Mouse (Mus musculus) lung, postnatal 10 days (tissue): ENCODE results near the gene Ccdc153.

Source experiments
- DNase-seq: peaks from one replicate; pipeline ENCODE4 v3.0.0; 2021

The Ccdc153 gene

DNA sequence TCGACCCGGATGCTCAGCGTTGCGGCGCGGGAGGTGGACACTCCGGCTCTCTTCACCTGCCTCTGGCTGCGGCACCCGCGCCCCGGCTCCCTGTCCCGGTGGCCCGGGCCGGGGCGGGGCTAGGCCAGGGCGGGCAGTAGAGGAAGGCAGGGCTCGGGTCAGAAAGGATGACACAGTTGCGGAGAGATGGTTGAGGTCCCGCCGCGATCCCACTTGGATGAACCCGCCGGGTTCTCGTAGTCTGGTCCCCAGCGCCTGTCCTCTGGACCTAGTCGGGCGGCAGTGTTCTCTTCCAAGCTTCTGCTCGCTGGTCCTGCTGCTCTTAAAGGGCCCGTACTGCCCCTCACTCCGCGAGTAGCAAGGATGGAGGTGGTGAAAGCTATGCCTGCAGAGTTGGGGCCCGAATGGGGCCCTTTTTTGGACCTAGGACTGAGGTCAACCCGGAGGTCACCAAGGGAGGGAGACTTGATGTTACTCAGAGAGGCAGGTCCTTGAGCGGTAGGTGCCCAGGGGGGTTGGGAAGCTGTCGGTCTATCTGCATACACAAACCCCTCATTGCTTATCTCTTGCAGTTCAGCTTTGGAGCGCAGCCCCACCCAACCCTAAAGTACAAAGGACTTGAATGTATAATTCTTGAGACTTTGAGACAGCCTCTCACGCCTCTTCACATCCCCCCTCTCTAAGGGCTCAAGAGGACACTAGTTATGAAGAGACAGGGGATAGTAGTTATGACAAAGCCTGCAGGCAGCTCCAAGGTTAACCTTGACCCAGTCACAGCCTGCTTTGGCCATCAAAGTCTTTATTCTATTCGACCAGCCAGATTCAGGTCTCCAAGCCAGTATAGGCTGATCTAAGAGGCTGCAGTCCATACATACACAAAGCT is 47.8 kb downstream of the Ccdc153 start, which contains the start of gene Abcg4:
TSS of gene Abcg4 (minus strand) at position 540 of the 883 bp plus-strand sequence.
- peak; percentile 21 for DNase-seq

DNA sequence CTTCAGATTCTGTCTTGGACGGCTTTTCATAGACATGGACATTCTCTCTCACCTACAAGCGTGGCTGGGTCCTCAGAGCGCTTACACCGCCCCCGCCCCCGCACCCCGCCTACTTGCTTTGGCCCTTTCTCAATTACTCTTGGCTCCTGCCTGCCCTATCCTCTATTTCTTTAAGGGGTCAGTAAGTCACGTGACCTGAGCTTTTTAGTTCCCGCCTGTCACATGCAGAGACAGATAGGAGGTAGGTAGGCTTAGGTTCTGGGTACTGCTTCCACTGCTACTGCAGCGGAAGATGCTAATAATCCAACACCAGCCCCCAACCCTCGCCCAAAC is 48.4 kb downstream of the Ccdc153 start:
- no peak for DNase-seq

DNA sequence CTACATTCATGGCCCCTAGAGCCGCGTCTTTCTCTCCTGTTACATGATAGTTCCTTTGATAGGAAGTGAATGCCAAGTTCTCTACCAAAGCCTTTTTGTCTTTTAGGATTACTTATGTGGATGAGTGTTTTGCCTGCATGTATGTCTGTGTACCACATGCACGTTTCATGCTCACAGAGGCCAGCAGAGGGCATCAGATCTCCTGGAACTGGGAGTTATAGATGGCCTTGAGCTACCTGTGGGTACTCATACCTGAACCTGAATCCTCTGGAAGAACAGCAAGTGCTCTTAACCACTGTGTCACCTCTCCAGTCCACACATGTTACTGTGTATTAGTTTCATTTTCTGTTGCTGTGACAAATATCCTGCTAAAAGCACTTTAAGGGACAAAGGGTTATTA is 52.0 kb downstream of the Ccdc153 start:
- DNase-seq, result peak; percentile 61
